Mouse (Mus musculus): ENCODE measurements around the gene Timm8b.
"Not testable (repeated sequence)": the region's sequence is repeated elsewhere in the genome, so short reads cannot be mapped to it uniquely, and the experiment has no call there.

Timm8b gene

DNA sequence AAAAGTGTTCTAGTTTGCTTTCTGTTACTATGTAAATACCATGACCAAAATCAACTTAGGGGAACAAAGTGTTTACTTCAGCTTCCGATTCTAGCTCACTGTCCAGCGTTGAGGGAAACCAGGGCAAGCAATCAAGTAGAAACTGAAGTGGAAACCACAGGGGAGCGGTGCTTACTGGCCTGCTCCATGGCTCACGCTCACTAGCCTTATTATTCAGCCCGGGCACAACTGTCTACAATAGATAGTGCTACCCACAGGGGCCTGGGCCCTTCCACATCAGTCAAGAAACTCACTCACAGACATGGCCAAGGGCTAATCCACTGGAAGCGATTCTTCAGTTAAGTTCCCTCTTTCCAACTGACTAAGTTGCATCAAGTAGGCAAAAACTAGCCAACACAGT, 2.2 kb upstream of the Timm8b start:
- ATAC-seq (ENCODE audit: insufficient number of reproducible peaks, low FRiP score, low TSS enrichment): no peak

DNA sequence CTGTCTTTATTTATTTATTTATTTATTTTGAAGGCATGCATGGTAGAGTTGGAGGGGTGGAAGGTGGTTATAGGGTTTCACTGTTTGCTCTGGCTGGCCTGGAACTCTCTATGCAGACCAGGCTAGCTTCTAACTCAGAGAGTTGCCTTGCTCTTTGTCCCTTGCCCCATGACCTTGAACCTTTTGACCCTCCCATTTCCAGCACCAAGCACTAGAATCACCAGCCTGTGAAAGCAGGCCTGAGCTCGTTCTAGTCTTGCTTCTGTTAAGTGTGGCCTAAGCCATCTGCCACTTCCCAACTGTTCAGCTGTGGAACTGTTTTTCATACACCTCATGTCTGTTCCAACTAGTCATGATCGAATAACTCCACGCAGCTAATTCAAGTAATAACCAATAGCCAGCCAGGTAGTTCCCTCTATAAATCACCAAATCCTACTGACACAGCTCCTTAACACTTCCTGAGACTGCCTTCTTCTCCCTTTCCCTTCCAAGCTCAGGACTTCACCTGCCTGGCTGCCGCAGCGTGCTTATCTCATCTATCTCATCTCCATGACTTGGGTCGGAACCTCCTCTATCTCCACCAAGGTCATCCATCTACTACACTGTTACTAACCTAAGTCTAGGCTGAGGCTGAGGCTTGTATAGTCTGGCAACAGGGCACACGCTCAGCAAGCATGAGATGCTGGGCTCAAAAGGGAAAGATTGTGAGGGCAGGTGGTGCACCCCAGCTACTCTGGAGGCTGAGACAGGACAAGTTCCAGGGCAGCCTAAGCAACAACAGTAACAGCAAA, 1.5 kb upstream of the Timm8b start:
- no peak for ATAC-seq (ENCODE audit: insufficient number of reproducible peaks, low FRiP score, low TSS enrichment)

DNA sequence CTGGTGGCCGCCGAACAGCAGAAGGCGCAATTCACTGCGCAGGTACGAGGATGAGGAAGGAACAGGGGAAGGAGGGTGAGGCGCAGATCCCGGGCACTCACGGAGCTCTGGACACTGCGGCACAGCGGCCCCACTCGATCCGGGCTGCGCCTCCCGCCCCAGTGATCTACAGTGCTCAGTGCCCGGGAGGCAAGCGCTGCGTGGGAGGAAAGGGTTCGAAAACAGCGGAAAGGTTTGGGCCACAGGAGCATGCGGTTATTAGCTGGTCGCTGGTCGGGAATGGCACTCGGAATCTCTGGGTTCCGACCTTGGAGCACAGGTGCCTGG, 251 bp downstream of the Timm8b start:
- ATAC-seq (ENCODE audit: insufficient number of reproducible peaks, low FRiP score, low TSS enrichment): no peak; the same call in 1 of the 2 replicates

GRCm38 (mm10) chr9:50604338-50604737, 628 bp downstream of the Timm8b start:
- ATAC-seq (ENCODE audit: insufficient number of reproducible peaks, low FRiP score, low TSS enrichment): no peak

DNA sequence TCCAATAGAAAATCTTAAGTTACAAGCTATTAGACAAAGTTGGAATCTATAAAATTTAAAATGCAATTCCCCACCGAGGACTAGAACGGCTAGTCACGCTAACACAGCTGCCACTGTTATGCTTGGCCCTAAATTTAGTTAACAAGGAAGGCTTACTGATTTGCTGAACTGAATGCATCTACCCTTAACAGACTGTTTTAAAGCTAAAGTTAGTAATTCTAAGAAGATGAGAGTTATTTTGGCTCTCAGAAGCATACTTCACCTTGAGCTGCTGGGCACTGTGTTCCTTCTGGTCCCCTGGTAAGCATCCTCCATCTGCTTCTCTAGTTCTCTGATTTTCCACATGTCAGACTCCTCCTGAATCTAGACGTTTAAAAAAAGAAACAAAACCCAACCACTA, 8.4 kb downstream of the Timm8b start:
- no peak for ATAC-seq (ENCODE audit: insufficient number of reproducible peaks, low FRiP score, low TSS enrichment)

DNA sequence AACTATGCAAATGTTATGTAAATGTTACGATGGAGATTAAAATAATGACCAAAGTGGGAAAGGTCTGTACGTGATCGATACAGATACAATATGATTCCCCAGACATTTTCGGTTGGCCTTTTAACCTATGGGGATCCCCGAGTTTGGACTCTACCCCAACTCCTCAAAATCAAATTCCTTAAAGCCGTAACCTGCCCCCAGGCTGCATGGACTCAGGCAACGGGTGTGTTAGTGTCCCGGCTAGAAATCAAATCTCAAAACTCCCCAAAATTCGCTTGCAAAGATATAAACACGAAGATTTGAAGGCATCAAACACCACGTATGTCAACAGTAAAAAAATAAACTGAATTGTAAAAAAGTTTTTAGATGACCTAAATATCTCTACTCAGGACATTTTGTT, 12.5 kb downstream of the Timm8b start:
- no peak for ATAC-seq (ENCODE audit: insufficient number of reproducible peaks, low FRiP score, low TSS enrichment)

DNA sequence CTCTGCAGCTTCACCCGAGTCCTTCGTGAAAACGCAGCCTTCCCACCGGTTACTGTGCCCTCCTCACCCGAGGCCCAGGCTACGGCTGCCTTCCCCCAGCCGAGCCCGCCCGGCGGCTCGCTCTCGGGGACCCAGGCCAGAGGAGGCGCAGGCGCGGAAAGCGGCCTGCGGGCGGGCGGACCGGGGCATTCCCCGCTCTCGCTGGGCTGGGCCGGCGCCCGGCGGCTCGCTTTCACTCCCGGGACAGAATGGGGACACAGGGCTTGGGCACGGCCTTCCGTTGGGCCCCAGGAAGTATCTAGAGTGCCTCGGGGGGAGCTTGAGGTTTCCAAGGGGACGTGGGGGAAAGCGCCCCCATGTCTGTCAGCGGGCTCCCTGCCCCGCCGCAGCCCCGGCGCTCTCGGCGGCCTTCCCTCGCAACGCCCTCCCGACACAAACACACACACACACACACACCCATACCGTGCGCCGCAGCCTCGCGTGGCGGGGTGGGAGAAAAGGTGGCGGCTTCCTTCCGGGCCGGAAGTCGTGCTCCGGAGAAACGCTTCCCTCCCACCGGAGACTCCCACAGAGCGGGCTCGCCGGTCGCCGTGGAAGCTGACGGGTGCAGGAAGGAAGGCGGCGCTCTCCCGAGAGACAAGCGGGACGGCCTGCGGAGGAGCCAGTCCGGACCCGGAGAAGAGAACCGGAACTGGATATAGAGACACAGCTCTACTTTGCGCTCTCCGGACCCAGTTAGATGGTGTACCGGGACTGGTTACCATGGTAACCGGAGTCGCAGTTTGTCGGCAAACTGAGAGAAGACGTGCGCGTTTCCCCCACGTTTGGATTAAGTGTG, 13.3 kb downstream of the Timm8b start, which contains the start of the genes Pih1d2 and Nkapd1:
Pih1d2 (plus strand) TSS at position 556 of the 838 bp plus-strand sequence.
Nkapd1 (minus strand) TSS at position 699 of the 838 bp plus-strand sequence.
- ATAC-seq (ENCODE audit: insufficient number of reproducible peaks, low FRiP score, low TSS enrichment): peak; percentile 86

- no peak for ATAC-seq (ENCODE audit: insufficient number of reproducible peaks, low FRiP score, low TSS enrichment)
Observed at GRCm38 (mm10) chr9:50617794-50618330, 14.2 kb downstream of the Timm8b start.

GRCm38 (mm10) chr9:50630903-50631302, 27.2 kb downstream of the Timm8b start:
- ATAC-seq (ENCODE audit: insufficient number of reproducible peaks, low FRiP score, low TSS enrichment): not testable (repeated sequence)

- no peak for ATAC-seq (ENCODE audit: insufficient number of reproducible peaks, low FRiP score, low TSS enrichment)
Observed at GRCm38 (mm10) chr9:50632016-50632688, 28.4 kb downstream of the Timm8b start.

- no peak for ATAC-seq (ENCODE audit: insufficient number of reproducible peaks, low FRiP score, low TSS enrichment)
Observed at GRCm38 (mm10) chr9:50633059-50633458, 29.3 kb downstream of the Timm8b start.

DNA sequence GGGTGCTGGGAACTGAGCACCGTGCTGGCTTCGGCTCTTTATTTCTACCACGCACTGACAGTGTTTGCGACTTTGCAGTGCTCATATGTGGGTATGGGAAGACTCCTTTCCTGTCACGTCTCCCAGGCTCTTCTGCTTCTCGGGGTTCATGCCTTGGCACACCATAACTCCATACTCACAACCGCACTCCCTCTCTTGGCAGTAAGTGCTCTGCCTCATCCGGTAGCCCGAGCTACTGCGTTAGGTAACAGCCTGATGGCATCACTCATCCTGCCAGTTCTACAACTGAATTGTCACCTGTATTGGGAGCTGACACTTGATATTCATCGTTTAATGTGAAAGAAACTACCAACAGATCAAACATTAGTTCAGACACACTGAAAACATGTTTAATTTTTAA, 30.6 kb downstream of the Timm8b start:
- no peak for ATAC-seq (ENCODE audit: insufficient number of reproducible peaks, low FRiP score, low TSS enrichment)

GRCm38 (mm10) chr9:50646826-50647370, 43.2 kb downstream of the Timm8b start:
- ATAC-seq (ENCODE audit: insufficient number of reproducible peaks, low FRiP score, low TSS enrichment): no peak

GRCm38 (mm10) chr9:50650503-50650902, 46.8 kb downstream of the Timm8b start:
- no peak for ATAC-seq (ENCODE audit: insufficient number of reproducible peaks, low FRiP score, low TSS enrichment)
